Mouse (Mus musculus): ENCODE results near the gene Prpf8. TPM values are rescaled to one million over a fixed set of nuclear protein-coding genes. Genes with fewer than 3 reads are reported as not detected.
A peak's percentile ranks its signal among the peaks of the same experiment; 100 is the strongest.

Gene Prpf8
- polyA plus RNA-seq, 1 experiment, result 64.2 TPM

GRCm38 (mm10) chr11:75536255-75537024, 49.8 kb downstream of the Prpf8 start:
- Histone ChIP-seq H3K27ac (ENCODE audit: insufficient read depth, low read length) (no peak overlapping the region), H3K36me3 (ENCODE audit: control insufficient read depth, insufficient read depth, low read length) (peaks cover 4% of the 10 kb centered on the region; the same call in 1 of the 2 replicates), H3K4me3 (ENCODE audit: extremely low read depth, insufficient read depth, insufficient read length) (no peak overlapping the region), H3K4me1 (ENCODE audit: control insufficient read depth, insufficient read depth, insufficient read length) (peaks cover 49% of the 10 kb centered on the region), H3K27me3 (ENCODE audit: control insufficient read depth, insufficient read depth, low read length) (no peaks in the 10 kb centered on the region)
- no peak for DNase-seq (ENCODE audit: low read depth in 1 of 2, low spot score in 2 of 2)
- TF ChIP-seq POLR2A (IDR thresholded peaks at IDR 0.05; ENCODE audit: low read depth, low read length) (no peak), CTCF (IDR thresholded peaks at IDR 0.05; ENCODE audit: extremely low read depth, insufficient read depth, insufficient read length, insufficient replicate concordance) (no peak)
- WGBS, result 91% methylated on average over 12 of the region's 12 CpGs

GRCm38 (mm10) chr11:75537025-75537414, 50.4 kb downstream of the Prpf8 start:
- Histone ChIP-seq H3K36me3 (ENCODE audit: control insufficient read depth, insufficient read depth, low read length) (peaks cover 4% of the 10 kb centered on the region; the same call in 1 of the 2 replicates), H3K4me1 (ENCODE audit: control insufficient read depth, insufficient read depth, insufficient read length) (peaks cover 52% of the 10 kb centered on the region), H3K4me3 (ENCODE audit: extremely low read depth, insufficient read depth, insufficient read length) (no peak overlapping the region), H3K27ac (ENCODE audit: insufficient read depth, low read length) (no peak overlapping the region; the same call in 1 of the 2 replicates), H3K27me3 (ENCODE audit: control insufficient read depth, insufficient read depth, low read length) (no peaks in the 10 kb centered on the region)
- WGBS, result 83% methylated on average over 8 of the region's 8 CpGs
- DNase-seq (ENCODE audit: low read depth in 1 of 2, low spot score in 2 of 2), result no peak
- TF ChIP-seq CTCF (IDR thresholded peaks at IDR 0.05; ENCODE audit: extremely low read depth, insufficient read depth, insufficient read length, insufficient replicate concordance) (no peak), POLR2A (IDR thresholded peaks at IDR 0.05; ENCODE audit: low read depth, low read length) (no peak)

- TF ChIP-seq POLR2A (IDR thresholded peaks at IDR 0.05; ENCODE audit: low read depth, low read length) (no peak), CTCF (IDR thresholded peaks at IDR 0.05; ENCODE audit: extremely low read depth, insufficient read depth, insufficient read length, insufficient replicate concordance) (no peak)
- Histone ChIP-seq H3K4me3 (ENCODE audit: extremely low read depth, insufficient read depth, insufficient read length) (no peak overlapping the region), H3K27ac (ENCODE audit: insufficient read depth, low read length) (peak overlapping the region; percentile 51), H3K4me1 (ENCODE audit: control insufficient read depth, insufficient read depth, insufficient read length) (peaks cover 52% of the 10 kb centered on the region), H3K36me3 (ENCODE audit: control insufficient read depth, insufficient read depth, low read length) (peaks cover 4% of the 10 kb centered on the region; the same call in 1 of the 2 replicates), H3K27me3 (ENCODE audit: control insufficient read depth, insufficient read depth, low read length) (no peaks in the 10 kb centered on the region)
- DNase-seq (ENCODE audit: low read depth in 1 of 2, low spot score in 2 of 2), result no peak
- 60% methylated on average over 11 of the region's 11 CpGs for WGBS
Measured at GRCm38 (mm10) chr11:75537491-75538183, 51.0 kb downstream of the Prpf8 start.

- Histone ChIP-seq H3K27me3 (ENCODE audit: control insufficient read depth, insufficient read depth, low read length) (no peaks in the 10 kb centered on the region), H3K27ac (ENCODE audit: insufficient read depth, low read length) (peak overlapping the region; percentile 51), H3K36me3 (ENCODE audit: control insufficient read depth, insufficient read depth, low read length) (peaks cover 8% of the 10 kb centered on the region), H3K4me1 (ENCODE audit: control insufficient read depth, insufficient read depth, insufficient read length) (peaks cover 50% of the 10 kb centered on the region), H3K4me3 (ENCODE audit: extremely low read depth, insufficient read depth, insufficient read length) (no peak overlapping the region)
- DNase-seq (ENCODE audit: low read depth in 1 of 2, low spot score in 2 of 2), result no peak
- TF ChIP-seq POLR2A (IDR thresholded peaks at IDR 0.05; ENCODE audit: low read depth, low read length) (no peak), CTCF (IDR thresholded peaks at IDR 0.05; ENCODE audit: extremely low read depth, insufficient read depth, insufficient read length, insufficient replicate concordance) (no peak)
- 62% methylated on average over 9 of the region's 9 CpGs for WGBS
Measured at GRCm38 (mm10) chr11:75538184-75538969, 51.8 kb downstream of the Prpf8 start.

- no peak for DNase-seq (ENCODE audit: low read depth in 1 of 2, low spot score in 2 of 2)
- TF ChIP-seq POLR2A (IDR thresholded peaks at IDR 0.05; ENCODE audit: low read depth, low read length), result no peak
- TF ChIP-seq CTCF (IDR thresholded peaks at IDR 0.05; ENCODE audit: extremely low read depth, insufficient read depth, insufficient read length, insufficient replicate concordance), result no peak
- no peaks in the 10 kb centered on the region for H3K27me3 ChIP-seq (ENCODE audit: control insufficient read depth, insufficient read depth, low read length)
- H3K27ac ChIP-seq (ENCODE audit: insufficient read depth, low read length), result peak overlapping the region; percentile 51
- H3K36me3 ChIP-seq (ENCODE audit: control insufficient read depth, insufficient read depth, low read length), result peaks cover 8% of the 10 kb centered on the region
- 66% methylated on average over 13 of the region's 13 CpGs for WGBS
- no peak overlapping the region for H3K4me3 ChIP-seq (ENCODE audit: extremely low read depth, insufficient read depth, insufficient read length)
- H3K4me1 ChIP-seq (ENCODE audit: control insufficient read depth, insufficient read depth, insufficient read length), result peaks cover 48% of the 10 kb centered on the region
Measured at GRCm38 (mm10) chr11:75538970-75539299, 52.3 kb downstream of the Prpf8 start.

GRCm38 (mm10) chr11:75540209-75540608, 53.6 kb downstream of the Prpf8 start:
- Histone ChIP-seq H3K4me3 (ENCODE audit: extremely low read depth, insufficient read depth, insufficient read length) (no peak overlapping the region), H3K36me3 (ENCODE audit: control insufficient read depth, insufficient read depth, low read length) (peaks cover 17% of the 10 kb centered on the region), H3K4me1 (ENCODE audit: control insufficient read depth, insufficient read depth, insufficient read length) (peaks cover 40% of the 10 kb centered on the region), H3K27me3 (ENCODE audit: control insufficient read depth, insufficient read depth, low read length) (no peaks in the 10 kb centered on the region), H3K27ac (ENCODE audit: insufficient read depth, low read length) (no peak overlapping the region)
- 84% methylated on average over 8 of the region's 8 CpGs for WGBS
- DNase-seq (ENCODE audit: low read depth in 1 of 2, low spot score in 2 of 2), result no peak
- no peak for TF ChIP-seq POLR2A (IDR thresholded peaks at IDR 0.05; ENCODE audit: low read depth, low read length)
- TF ChIP-seq CTCF (IDR thresholded peaks at IDR 0.05; ENCODE audit: extremely low read depth, insufficient read depth, insufficient read length, insufficient replicate concordance), result no peak
